Mouse (Mus musculus): Measurements from ENCODE around the gene Arpc1b. TPM values are rescaled to one million over a fixed set of nuclear protein-coding genes. Genes with fewer than 3 reads are reported as not detected.
"Not testable (repeated sequence)": the region's sequence is repeated elsewhere in the genome, so short reads cannot be mapped to it uniquely, and the experiment has no call there.

The Arpc1b gene
- total RNA-seq, 2 experiments from 2014 or later = 20.1 to 29.9 TPM

GRCm38 (mm10) chr5:145089878-145090277, 24.1 kb upstream of the Arpc1b start:
- Histone ChIP-seq H3K27ac (no peak overlapping the region), H3K4me3 (no peak overlapping the region)
- TF ChIP-seq CTCF (IDR thresholded peaks at IDR 0.05) = no peak
- DNase-seq = no peak
- intact Hi-C loops (cut with DNase I) = loop anchor here (10.0 kb wide), 1 partner anchor 145 kb away; the partner anchor contains the start of gene Zfp655

GRCm38 (mm10) chr5:145096195-145096594, 17.8 kb upstream of the Arpc1b start:
- no peak for DNase-seq
- Histone ChIP-seq H3K27ac (no peak overlapping the region), H3K4me3 (no peak overlapping the region)
- TF ChIP-seq CTCF (IDR thresholded peaks at IDR 0.05) = no peak
- intact Hi-C loops (cut with DNase I) = no loop called here

GRCm38 (mm10) chr5:145098340-145098821, 15.6 kb upstream of the Arpc1b start:
- DNase-seq = no peak
- TF ChIP-seq CTCF (IDR thresholded peaks at IDR 0.05) = no peak
- intact Hi-C loops (cut with DNase I) = no loop called here
- H3K4me3 ChIP-seq = no peak overlapping the region
- H3K27ac ChIP-seq = no peak overlapping the region

- intact Hi-C loops (cut with DNase I) = no loop called here
- no peak for TF ChIP-seq CTCF (IDR thresholded peaks at IDR 0.05)
- DNase-seq = no peak
Observed at GRCm38 (mm10) chr5:145100960-145101359, 13.1 kb upstream of the Arpc1b start.

GRCm38 (mm10) chr5:145101451-145101850, 12.6 kb upstream of the Arpc1b start:
- H3K4me3 ChIP-seq; DNase-seq; H3K27ac ChIP-seq; intact Hi-C loops (cut with DNase I): not testable (repeated sequence)

More at GRCm38 (mm10) chr5:145100960-145101359, 13.1 kb upstream of the Arpc1b start:
- no peak overlapping the region for H3K4me3 ChIP-seq
- no peak overlapping the region for H3K27ac ChIP-seq

- Histone ChIP-seq H3K4me3 (no peak overlapping the region), H3K27ac (no peak overlapping the region)
- intact Hi-C loops (cut with DNase I) = no loop called here
- DNase-seq = no peak
- TF ChIP-seq CTCF (IDR thresholded peaks at IDR 0.05) = no peak
Observed at GRCm38 (mm10) chr5:145102706-145103105, 11.3 kb upstream of the Arpc1b start.

- intact Hi-C loops (cut with DNase I) = no loop called here
- no peak for DNase-seq
- TF ChIP-seq CTCF (IDR thresholded peaks at IDR 0.05) = no peak
- H3K27ac ChIP-seq = no peak overlapping the region
- H3K4me3 ChIP-seq = no peak overlapping the region
Observed at GRCm38 (mm10) chr5:145104328-145104727, 9.7 kb upstream of the Arpc1b start.

- H3K27ac ChIP-seq = no peak overlapping the region
- no peak overlapping the region for H3K4me3 ChIP-seq
- intact Hi-C loops (cut with DNase I) = no loop called here
- DNase-seq = no peak
- no peak for TF ChIP-seq CTCF (IDR thresholded peaks at IDR 0.05)
Observed at GRCm38 (mm10) chr5:145105694-145106275, 8.2 kb upstream of the Arpc1b start.

- H3K27ac ChIP-seq = no peak overlapping the region
- intact Hi-C loops (cut with DNase I) = no loop called here
- no peak overlapping the region for H3K4me3 ChIP-seq
- no peak for DNase-seq
- TF ChIP-seq CTCF (IDR thresholded peaks at IDR 0.05) = no peak
Observed at GRCm38 (mm10) chr5:145110401-145110800, 3.6 kb upstream of the Arpc1b start.

- intact Hi-C loops (cut with DNase I) = no loop called here
- no peak for TF ChIP-seq CTCF (IDR thresholded peaks at IDR 0.05)
- no peak for DNase-seq
- no peak overlapping the region for H3K4me3 ChIP-seq
- no peak overlapping the region for H3K27ac ChIP-seq
Observed at GRCm38 (mm10) chr5:145112566-145112965, 1.4 kb upstream of the Arpc1b start.

- Histone ChIP-seq H3K27ac (peak overlapping the region; percentile 94), H3K4me3 (peak overlapping the region; percentile 90)
- TF ChIP-seq CTCF (IDR thresholded peaks at IDR 0.05) = no peak
- DNase-seq = no peak
- intact Hi-C loops (cut with DNase I) = no loop called here
Observed at GRCm38 (mm10) chr5:145113416-145113815, 599 bp upstream of the Arpc1b start.

GRCm38 (mm10) chr5:145114606-145115473, 825 bp downstream of the Arpc1b start:
- intact Hi-C loops (cut with DNase I) = no loop called here
- Histone ChIP-seq H3K27ac (peak overlapping the region; percentile 94), H3K4me3 (peak overlapping the region; percentile 90)
- no peak for TF ChIP-seq CTCF (IDR thresholded peaks at IDR 0.05)
- DNase-seq = peak; percentile 87

GRCm38 (mm10) chr5:145115736-145116135, 1.7 kb downstream of the Arpc1b start:
- peak overlapping the region; percentile 94 for H3K27ac ChIP-seq
- peak overlapping the region; percentile 90 for H3K4me3 ChIP-seq
- intact Hi-C loops (cut with DNase I) = no loop called here
- DNase-seq = no peak
- no peak for TF ChIP-seq CTCF (IDR thresholded peaks at IDR 0.05)
